Mouse (Mus musculus): ENCODE data around the gene 2010315B03Rik. TPM values are rescaled to one million over a fixed set of nuclear protein-coding genes. Genes with fewer than 3 reads are reported as not detected.

Gene 2010315B03Rik
- total and polyA plus RNA-seq, 3 experiments, result 2.0 to 204 (median 4.2) TPM

GRCm38 (mm10) chr9:124273172-124273571 lies 39.3 kb downstream of the 2010315B03Rik start:
- H3K36me3 ChIP-seq (ENCODE audit: control insufficient read depth in 1 of 2, insufficient read depth in 2 of 2, low read length in 2 of 2), result peaks cover 12 to 23% of the 10 kb centered on the region in 2 experiments

GRCm38 (mm10) chr9:124267929-124268328 lies 44.6 kb downstream of the 2010315B03Rik start:
- peaks cover 0 to 3% of the 10 kb centered on the region in 2 experiments; a peak in 2 of 4 replicates for H3K27me3 ChIP-seq (ENCODE audit: control insufficient read depth in 1 of 2, insufficient read depth in 2 of 2, low read length in 2 of 2)
- H3K36me3 ChIP-seq (ENCODE audit: control insufficient read depth in 1 of 2, insufficient read depth in 2 of 2, low read length in 2 of 2), result peaks cover 0 to 23% of the 10 kb centered on the region in 2 experiments; a peak in 2 of 4 replicates
- no peaks in the 10 kb centered on the region for H3K79me2 ChIP-seq (ENCODE audit: control insufficient read depth, insufficient read depth, low read length, poor library complexity)
- H3K9ac ChIP-seq (ENCODE audit: control insufficient read depth, low read depth, low read length, poor library complexity, severe bottlenecking), result no peak overlapping the region
- no peaks in the 10 kb centered on the region for H3K4me1 ChIP-seq (ENCODE audit: control insufficient read depth in 1 of 2, insufficient read depth in 2 of 2, low read length in 2 of 2)
- H3K4me3 ChIP-seq (ENCODE audit: control insufficient read depth in 1 of 2, insufficient read depth in 1 of 2, low read depth in 2 of 2, low read length in 2 of 2), result no peak overlapping the region
- H3K9me3 ChIP-seq (replicated peaks; ENCODE audit: insufficient read depth, low read length), result no peaks in the 10 kb centered on the region
- H3K27ac ChIP-seq (ENCODE audit: control insufficient read depth, low read depth, low read length), result no peak overlapping the region
- DNase-seq (ENCODE audit: low read depth, low spot score), result no peak
- TF ChIP-seq GATA1 (IDR thresholded peaks at IDR 0.05; ENCODE audit: low read depth, low read length) (no peak), NELFE (IDR thresholded peaks at IDR 0.05; ENCODE audit: low read depth, low read length) (no peak), TCF12 (IDR thresholded peaks at IDR 0.05; ENCODE audit: low read depth, low read length) (no peak), ETS1 (IDR thresholded peaks at IDR 0.05; ENCODE audit: low read depth, low read length) (no peak), MYB (IDR thresholded peaks at IDR 0.05; ENCODE audit: low read depth, low read length) (no peak), POLR2AphosphoS2 (IDR thresholded peaks at IDR 0.05; ENCODE audit: low read length) (no peak), ELF1 (IDR thresholded peaks at IDR 0.05; ENCODE audit: low read depth, low read length) (no peak), POLR2A (IDR thresholded peaks at IDR 0.05; ENCODE audit: control insufficient read depth in 1 of 2, insufficient read depth in 1 of 2, low read depth in 1 of 2, low read length in 2 of 2, poor library complexity in 1 of 2) (no peak), CTCF (IDR thresholded peaks at IDR 0.05 in 2 of 3, conservative IDR thresholded peaks at IDR 0.05 in 1 of 3; ENCODE audit: control insufficient read depth in 1 of 3, insufficient read depth in 1 of 3, low read depth in 2 of 3, low read length in 3 of 3, poor library complexity in 1 of 3, severe bottlenecking in 1 of 3) (no peak), MYC (IDR thresholded peaks at IDR 0.05; ENCODE audit: low read depth, low read length) (no peak), ZC3H11A (IDR thresholded peaks at IDR 0.05; ENCODE audit: low read depth, low read length) (no peak), RCOR1 (IDR thresholded peaks at IDR 0.05; ENCODE audit: low read depth, low read length) (no peak), MEF2A (IDR thresholded peaks at IDR 0.05; ENCODE audit: extremely low read depth, insufficient replicate concordance, low read depth, low read length, poor library complexity, severe bottlenecking) (no peak), HCFC1 (IDR thresholded peaks at IDR 0.05; ENCODE audit: low read depth, low read length) (no peak), TAL1 (IDR thresholded peaks at IDR 0.05; ENCODE audit: low read length) (no peak), TBP (IDR thresholded peaks at IDR 0.05; ENCODE audit: low read depth, low read length) (no peak), BHLHE40 (IDR thresholded peaks at IDR 0.05; ENCODE audit: borderline replicate concordance, low read depth, low read length) (no peak)

More at GRCm38 (mm10) chr9:124273172-124273571, 39.3 kb downstream of the 2010315B03Rik start:
- TF ChIP-seq CHD1 (IDR thresholded peaks at IDR 0.05; ENCODE audit: low read depth, low read length), result no peak
- no peak for TF ChIP-seq POLR2AphosphoS5 (IDR thresholded peaks at IDR 0.05; ENCODE audit: borderline replicate concordance, low read depth, low read length)
- no peak for TF ChIP-seq ZKSCAN1 (IDR thresholded peaks at IDR 0.05; ENCODE audit: low read depth, low read length)
- TF ChIP-seq TBP (IDR thresholded peaks at IDR 0.05; ENCODE audit: low read depth, low read length), result no peak
- TF ChIP-seq TCF12 (IDR thresholded peaks at IDR 0.05; ENCODE audit: low read depth, low read length), result no peak
- TF ChIP-seq MAX (IDR thresholded peaks at IDR 0.05; ENCODE audit: low read length), result no peak
- no peak for TF ChIP-seq JUND (IDR thresholded peaks at IDR 0.05; ENCODE audit: low read depth, low read length)
- TF ChIP-seq POLR2AphosphoS2 (IDR thresholded peaks at IDR 0.05; ENCODE audit: low read length), result no peak
- TF ChIP-seq EP300 (IDR thresholded peaks at IDR 0.05; ENCODE audit: low read depth in 1 of 2, low read length in 2 of 2), result no peak
- no peak for TF ChIP-seq USF2 (IDR thresholded peaks at IDR 0.05; ENCODE audit: borderline replicate concordance in 1 of 2, insufficient read depth in 1 of 2, low read depth in 1 of 2, low read length in 2 of 2)
- TF ChIP-seq HCFC1 (IDR thresholded peaks at IDR 0.05; ENCODE audit: low read depth, low read length), result no peak
- TF ChIP-seq SMC3 (IDR thresholded peaks at IDR 0.05; ENCODE audit: low read depth, low read length), result no peak
- TF ChIP-seq SIN3A (IDR thresholded peaks at IDR 0.05; ENCODE audit: low read length), result no peak
- TF ChIP-seq MXI1 (IDR thresholded peaks at IDR 0.05; ENCODE audit: low read depth, low read length), result no peak
- TF ChIP-seq NELFE (IDR thresholded peaks at IDR 0.05; ENCODE audit: low read depth, low read length), result no peak
- TF ChIP-seq MYB (IDR thresholded peaks at IDR 0.05; ENCODE audit: low read depth, low read length), result no peak
- no peak for TF ChIP-seq CTCF (IDR thresholded peaks at IDR 0.05 in 2 of 3, conservative IDR thresholded peaks at IDR 0.05 in 1 of 3; ENCODE audit: control insufficient read depth in 1 of 3, insufficient read depth in 1 of 3, low read depth in 2 of 3, low read length in 3 of 3, poor library complexity in 1 of 3, severe bottlenecking in 1 of 3)
- TF ChIP-seq POLR2A (IDR thresholded peaks at IDR 0.05; ENCODE audit: control insufficient read depth in 1 of 2, insufficient read depth in 1 of 2, low read depth in 1 of 2, low read length in 2 of 2, poor library complexity in 1 of 2), result no peak
- no peak for TF ChIP-seq ELF1 (IDR thresholded peaks at IDR 0.05; ENCODE audit: low read depth, low read length)
- no peaks in the 10 kb centered on the region for H3K27me3 ChIP-seq (ENCODE audit: control insufficient read depth in 1 of 2, insufficient read depth in 2 of 2, low read length in 2 of 2)
- H3K9ac ChIP-seq (ENCODE audit: control insufficient read depth, low read depth, low read length, poor library complexity, severe bottlenecking), result no peak overlapping the region
- H3K79me2 ChIP-seq (ENCODE audit: control insufficient read depth, insufficient read depth, low read length, poor library complexity), result peaks cover 4% of the 10 kb centered on the region; the same call in 1 of the 2 replicates
- DNase-seq (ENCODE audit: low read depth, low spot score), result no peak
- H3K4me1 ChIP-seq (ENCODE audit: control insufficient read depth in 1 of 2, insufficient read depth in 2 of 2, low read length in 2 of 2), result peaks cover 0 to 2% of the 10 kb centered on the region in 2 experiments; a peak in 1 of 4 replicates
- H3K27ac ChIP-seq (ENCODE audit: control insufficient read depth, low read depth, low read length), result no peak overlapping the region
- H3K9me3 ChIP-seq (replicated peaks; ENCODE audit: insufficient read depth, low read length), result no peaks in the 10 kb centered on the region
- H3K4me3 ChIP-seq (ENCODE audit: control insufficient read depth in 1 of 2, insufficient read depth in 1 of 2, low read depth in 2 of 2, low read length in 2 of 2), result no peak overlapping the region

Measured in MEL (cell line).